Mouse (Mus musculus) midbrain, embryonic 12.5 days (tissue): ENCODE data around the gene Ctdspl. TPM values are rescaled to one million over a fixed set of nuclear protein-coding genes. Genes with fewer than 3 reads are reported as not detected.
A peak's percentile ranks its signal among the peaks of the same experiment; 100 is the strongest.

Experiments
- ATAC-seq: fragments of 200-750 bp; cut with Nextera tagmentation; 2 replicates; pipeline ENCODE4 v1.8.0; 2017; ENCODE audit warnings: low read depth, moderate TSS enrichment, moderate library complexity; ENCODE audit not compliant: low FRiP score
- H3K27ac ChIP-seq: fragments of 300-500 bp; sonication (generic); replicated peaks from 2 replicates; pipeline ENCODE4 v1.5.1; 2016; ENCODE audit warnings: mild to moderate bottlenecking
- H3K27me3 ChIP-seq: fragments of 300-500 bp; sonication (generic); 2 replicates; pipeline ENCODE4 v1.6.1; 2016; ENCODE audit warnings: mild to moderate bottlenecking
- H3K36me3 ChIP-seq: fragments of 300-500 bp; sonication (generic); 2 replicates; pipeline ENCODE4 v1.6.1; 2016
- H3K4me1 ChIP-seq: fragments of 300-500 bp; sonication (generic); 2 replicates; pipeline ENCODE4 v1.6.1; 2016
- H3K4me2 ChIP-seq: fragments of 300-500 bp; sonication (generic); replicated peaks from 2 replicates; pipeline ENCODE4 v1.6.1; 2016; ENCODE audit warnings: mild to moderate bottlenecking, moderate library complexity
- H3K4me3 ChIP-seq: fragments of 300-500 bp; sonication (generic); 2 replicates; pipeline ENCODE4 v1.5.1; 2016; ENCODE audit warnings: mild to moderate bottlenecking
- H3K9ac ChIP-seq: fragments of 300-500 bp; sonication (generic); replicated peaks from 2 replicates; pipeline ENCODE4 v1.6.1; 2016; ENCODE audit warnings: mild to moderate bottlenecking, moderate library complexity
- H3K9me3 ChIP-seq: fragments of 300-500 bp; sonication (generic); 2 replicates; pipeline ENCODE4 v1.6.1; 2016; ENCODE audit warnings: mild to moderate bottlenecking
- WGBS: fragments of 180-500 bp; shearing (Covaris S2); methylation state at CpG from one replicate; pipeline ENCODE4 v1.1.7; 2016; 5-methylcytosine and 5-hydroxymethylcytosine counted together
- polyA plus RNA-seq: library from polyadenylated mRNA; unstranded; fragments of >200 nt; fragmentation: Nextera tagmentation; extraction: Ambion mirVana; gene quantifications from 2 replicates; pipeline ENCODE4 v1.2.1, GENCODE M21; 2016

Ctdspl gene
- polyA plus RNA-seq, 1 experiment from 2014 or later: 6.3 TPM

GRCm38 (mm10) chr9:119025263-119025662 lies 99.0 kb downstream of the Ctdspl start:
- WGBS: 79% methylated on average over 6 of the region's 6 CpGs
- H3K36me3 ChIP-seq: no peaks in the 10 kb centered on the region
- no peak overlapping the region for H3K27ac ChIP-seq
- no peak overlapping the region for H3K4me2 ChIP-seq
- H3K4me1 ChIP-seq: no peaks in the 10 kb centered on the region
- H3K9ac ChIP-seq: no peak overlapping the region
- H3K27me3 ChIP-seq: no peaks in the 10 kb centered on the region
- no peak for ATAC-seq
- no peaks in the 10 kb centered on the region for H3K9me3 ChIP-seq
- H3K4me3 ChIP-seq: no peak overlapping the region

- H3K27me3 ChIP-seq: no peaks in the 10 kb centered on the region
- H3K9ac ChIP-seq: no peak overlapping the region
- H3K9me3 ChIP-seq: no peaks in the 10 kb centered on the region
- H3K4me1 ChIP-seq: no peaks in the 10 kb centered on the region
- 91% methylated on average over 7 of the region's 7 CpGs for WGBS
- no peak overlapping the region for H3K4me3 ChIP-seq
- H3K4me2 ChIP-seq: no peak overlapping the region
- H3K27ac ChIP-seq: no peak overlapping the region
- no peak for ATAC-seq
- no peaks in the 10 kb centered on the region for H3K36me3 ChIP-seq
Observed at GRCm38 (mm10) chr9:119025832-119026331, 99.6 kb downstream of the Ctdspl start.

GRCm38 (mm10) chr9:119027337-119027736 lies 101.1 kb downstream of the Ctdspl start:
- Histone ChIP-seq H3K4me1 (peaks cover 8% of the 10 kb centered on the region), H3K27me3 (no peaks in the 10 kb centered on the region), H3K36me3 (0 out of 2 replicates have a peak, but pooled peaks cover 3% of the 10 kb centered on the region), H3K4me3 (no peak overlapping the region), H3K27ac (no peak overlapping the region), H3K9me3 (no peaks in the 10 kb centered on the region), H3K4me2 (no peak overlapping the region), H3K9ac (no peak overlapping the region)
- no peak for ATAC-seq
- 93% methylated on average over 7 of the region's 7 CpGs for WGBS

GRCm38 (mm10) chr9:119028226-119029195 lies 102.3 kb downstream of the Ctdspl start:
- Histone ChIP-seq H3K4me2 (no peak overlapping the region), H3K36me3 (0 out of 2 replicates have a peak, but pooled peaks cover 3% of the 10 kb centered on the region), H3K9ac (no peak overlapping the region), H3K9me3 (no peaks in the 10 kb centered on the region), H3K27ac (no peak overlapping the region), H3K4me1 (peaks cover 20% of the 10 kb centered on the region), H3K27me3 (peaks cover 7% of the 10 kb centered on the region; the same call in 1 of the 2 replicates), H3K4me3 (no peak overlapping the region)
- WGBS: 94% methylated on average over 27 of the region's 27 CpGs
- ATAC-seq: no peak

DNA sequence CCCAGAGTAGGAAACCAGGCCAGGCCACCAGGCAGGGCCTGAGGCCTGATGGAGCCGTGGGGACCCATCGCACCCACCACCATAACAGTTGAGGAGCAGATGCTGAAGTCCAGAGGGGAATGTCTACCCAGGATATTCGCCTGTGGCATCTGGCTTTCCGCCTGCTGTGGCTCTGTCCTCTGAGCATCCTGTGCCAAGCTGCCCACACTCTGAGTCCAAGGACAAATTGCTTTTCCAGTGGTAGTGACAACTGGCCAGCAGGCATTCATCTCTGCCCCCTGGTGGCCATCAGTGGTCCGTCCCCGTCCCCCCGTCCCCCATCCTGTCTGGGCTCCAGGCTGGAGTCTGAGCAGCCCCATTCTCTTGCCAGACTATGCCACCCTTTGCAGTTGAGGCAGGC lies 103.3 kb downstream of the Ctdspl start:
- Histone ChIP-seq H3K27me3 (peaks cover 7% of the 10 kb centered on the region; the same call in 1 of the 2 replicates), H3K4me3 (no peak overlapping the region), H3K27ac (no peak overlapping the region), H3K9ac (no peak overlapping the region), H3K9me3 (no peaks in the 10 kb centered on the region), H3K4me2 (no peak overlapping the region), H3K4me1 (peaks cover 30% of the 10 kb centered on the region), H3K36me3 (0 out of 2 replicates have a peak, but pooled peaks cover 3% of the 10 kb centered on the region)
- ATAC-seq: no peak
- 57% methylated on average over 7 of the region's 7 CpGs for WGBS

DNA sequence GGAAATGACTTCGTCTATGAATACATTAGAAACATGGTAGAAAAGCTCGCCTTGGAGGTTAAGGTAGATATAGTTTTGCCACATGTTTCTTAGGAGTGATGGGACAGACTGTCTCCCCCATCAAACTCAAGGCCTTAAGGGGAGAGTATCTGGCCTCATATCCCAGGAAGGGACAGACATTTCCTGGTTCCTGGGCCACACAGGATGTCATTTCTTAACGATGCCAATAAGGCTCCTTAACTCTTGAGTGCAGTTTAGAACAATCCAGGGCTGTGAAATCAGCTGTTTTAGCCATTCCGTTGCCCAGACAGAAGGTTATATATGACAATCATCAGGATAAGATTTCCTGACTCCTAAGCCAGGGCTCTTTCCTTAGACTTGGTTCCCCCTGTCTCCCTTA lies 104.8 kb downstream of the Ctdspl start:
- Histone ChIP-seq H3K4me3 (no peak overlapping the region), H3K27me3 (peaks cover 7% of the 10 kb centered on the region; the same call in 1 of the 2 replicates), H3K9me3 (no peaks in the 10 kb centered on the region), H3K36me3 (0 out of 2 replicates have a peak, but pooled peaks cover 3% of the 10 kb centered on the region), H3K4me2 (no peak overlapping the region), H3K9ac (no peak overlapping the region), H3K4me1 (peaks cover 33% of the 10 kb centered on the region), H3K27ac (no peak overlapping the region)
- 92% methylated on average over 4 of the region's 4 CpGs for WGBS
- no peak for ATAC-seq

DNA sequence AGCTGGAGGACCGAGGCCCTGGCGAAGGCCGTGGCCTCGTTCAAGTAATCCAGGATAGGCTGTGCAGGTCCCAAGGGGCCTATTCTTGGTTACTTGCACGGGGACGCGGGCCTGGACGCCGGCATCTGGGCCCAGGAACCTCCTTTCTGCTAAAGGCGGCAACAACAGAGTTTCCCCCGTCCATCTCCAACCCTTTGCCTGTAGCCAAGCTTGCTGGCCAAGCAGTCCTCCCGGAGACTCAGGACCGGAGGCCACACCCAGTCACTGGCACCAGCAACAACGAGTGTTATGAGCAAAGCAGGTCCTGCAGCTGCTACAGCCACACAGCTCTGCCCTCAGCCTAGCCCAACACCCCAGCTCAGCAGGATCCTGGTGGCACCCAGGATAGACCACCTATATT lies 105.5 kb downstream of the Ctdspl start:
- ATAC-seq: no peak
- Histone ChIP-seq H3K4me3 (no peak overlapping the region), H3K27me3 (peaks cover 7% of the 10 kb centered on the region; the same call in 1 of the 2 replicates), H3K9me3 (no peaks in the 10 kb centered on the region), H3K36me3 (0 out of 2 replicates have a peak, but pooled peaks cover 7% of the 10 kb centered on the region), H3K4me2 (no peak overlapping the region), H3K4me1 (peaks cover 38% of the 10 kb centered on the region), H3K27ac (no peak overlapping the region), H3K9ac (no peak overlapping the region)
- 82% methylated on average over 14 of the region's 14 CpGs for WGBS

DNA sequence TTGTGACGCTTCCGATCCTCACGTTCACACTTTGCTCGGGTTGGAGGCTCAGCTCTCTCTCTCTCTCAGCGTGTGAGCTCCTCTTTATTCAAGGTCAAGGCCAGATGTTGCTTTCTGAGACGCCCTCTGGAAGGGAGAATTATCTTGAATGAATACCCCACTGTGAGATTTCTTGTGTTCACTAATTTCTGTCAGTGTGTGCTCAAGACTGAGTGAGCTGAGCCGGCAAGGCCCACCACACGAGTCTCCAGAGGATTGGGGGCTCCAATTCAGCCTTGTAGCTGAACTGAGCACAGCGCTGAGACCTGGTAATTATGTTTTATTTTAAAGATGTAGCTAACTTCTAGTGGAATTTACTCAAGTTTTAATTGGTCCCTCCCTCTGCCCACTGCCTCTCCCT lies 106.3 kb downstream of the Ctdspl start:
- Histone ChIP-seq H3K4me2 (no peak overlapping the region), H3K27me3 (peaks cover 7% of the 10 kb centered on the region; the same call in 1 of the 2 replicates), H3K4me3 (no peak overlapping the region), H3K36me3 (0 out of 2 replicates have a peak, but pooled peaks cover 7% of the 10 kb centered on the region), H3K27ac (no peak overlapping the region), H3K9me3 (no peaks in the 10 kb centered on the region), H3K9ac (no peak overlapping the region; the same call in 1 of the 2 replicates), H3K4me1 (peaks cover 42% of the 10 kb centered on the region)
- 35% methylated on average over 9 of the region's 9 CpGs for WGBS
- no peak for ATAC-seq

GRCm38 (mm10) chr9:119033111-119033921 lies 107.1 kb downstream of the Ctdspl start:
- WGBS: 72% methylated on average over 19 of the region's 19 CpGs
- peaks cover 42% of the 10 kb centered on the region for H3K4me1 ChIP-seq
- no peak overlapping the region for H3K4me3 ChIP-seq
- peak; percentile 61 for ATAC-seq
- peaks cover 7% of the 10 kb centered on the region; the same call in 1 of the 2 replicates for H3K27me3 ChIP-seq
- H3K9me3 ChIP-seq: no peaks in the 10 kb centered on the region
- H3K4me2 ChIP-seq: no peak overlapping the region
- 0 out of 2 replicates have a peak, but pooled peaks cover 7% of the 10 kb centered on the region for H3K36me3 ChIP-seq
- H3K9ac ChIP-seq: 0 out of 2 replicates have a peak overlapping the region, but pooled peaks have one; percentile 24
- no peak overlapping the region for H3K27ac ChIP-seq

GRCm38 (mm10) chr9:119034069-119034468 lies 107.8 kb downstream of the Ctdspl start:
- Histone ChIP-seq H3K9me3 (no peaks in the 10 kb centered on the region), H3K9ac (no peak overlapping the region), H3K4me2 (no peak overlapping the region), H3K27ac (no peak overlapping the region), H3K36me3 (0 out of 2 replicates have a peak, but pooled peaks cover 7% of the 10 kb centered on the region), H3K27me3 (peaks cover 7% of the 10 kb centered on the region; the same call in 1 of the 2 replicates), H3K4me3 (no peak overlapping the region), H3K4me1 (peaks cover 42% of the 10 kb centered on the region)
- 78% methylated on average over 8 of the region's 8 CpGs for WGBS
- ATAC-seq: no peak
